Mouse (Mus musculus): ENCODE measurements around the gene Gm10382. TPM values are rescaled to one million over a fixed set of nuclear protein-coding genes. Genes with fewer than 3 reads are reported as not detected.
"Not testable (repeated sequence)": the region's sequence is repeated elsewhere in the genome, so short reads cannot be mapped to it uniquely, and the experiment has no call there.

Gene Gm10382
- total RNA-seq, 2 experiments from 2014 or later, result 0.25 TPM; not detected in 1

DNA sequence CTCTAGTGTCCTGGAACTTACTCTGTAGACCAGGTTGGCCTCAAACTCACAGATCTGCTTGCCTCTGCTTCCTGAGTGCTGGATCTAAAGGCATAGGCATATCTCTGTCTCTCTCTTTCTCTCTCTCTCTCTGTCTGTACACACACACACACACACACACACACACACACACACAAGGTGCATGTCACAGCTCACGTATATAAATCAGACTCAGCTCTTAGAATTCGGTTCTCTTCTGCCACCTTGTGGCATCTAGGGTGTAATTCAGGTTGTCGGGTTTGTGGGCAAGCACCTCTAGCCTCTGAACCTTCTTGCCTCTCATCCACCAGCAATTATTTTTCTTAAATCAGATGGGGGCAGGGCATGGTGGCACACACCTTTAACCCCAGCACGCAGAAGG, 20.6 kb upstream of the Gm10382 start:
- no peak for DNase-seq (ENCODE audit: low spot score in 2 of 2)

DNA sequence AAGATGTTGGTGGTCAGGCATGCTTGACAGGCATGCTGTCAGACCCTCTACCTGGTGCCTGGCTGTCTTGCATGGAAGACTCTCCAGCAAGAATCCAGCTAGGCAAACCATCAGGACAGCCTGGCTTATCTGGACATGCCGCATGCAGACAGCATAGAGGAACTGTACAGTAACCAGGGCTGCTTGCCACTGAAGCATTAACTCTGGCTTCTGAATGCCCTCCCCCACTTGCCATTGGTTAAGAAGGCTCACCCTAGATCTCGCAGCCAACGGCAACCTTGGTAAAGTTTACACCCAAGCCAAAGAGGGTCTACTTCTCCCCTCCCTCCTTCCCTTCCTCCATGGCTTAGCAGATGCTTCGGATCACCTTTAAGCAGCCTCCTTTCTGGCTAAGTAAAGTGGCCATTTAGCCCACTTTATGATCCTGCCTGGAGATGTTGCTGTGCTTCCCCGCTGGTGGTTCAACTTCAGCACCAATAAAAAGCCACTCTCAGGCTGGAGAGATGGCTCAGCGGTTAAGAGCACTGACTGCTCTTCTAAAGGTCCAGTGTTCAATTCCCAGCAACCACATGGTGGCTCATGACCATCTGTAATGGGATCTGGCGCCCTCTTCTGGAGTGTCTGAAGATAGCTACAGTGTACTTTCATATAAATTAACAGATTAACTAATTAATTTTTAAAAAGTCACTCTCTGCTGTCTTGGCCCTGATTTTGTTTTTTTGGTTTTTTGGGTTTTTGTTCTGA, 18.0 kb upstream of the Gm10382 start:
- no peak for DNase-seq (ENCODE audit: low spot score in 2 of 2)

DNA sequence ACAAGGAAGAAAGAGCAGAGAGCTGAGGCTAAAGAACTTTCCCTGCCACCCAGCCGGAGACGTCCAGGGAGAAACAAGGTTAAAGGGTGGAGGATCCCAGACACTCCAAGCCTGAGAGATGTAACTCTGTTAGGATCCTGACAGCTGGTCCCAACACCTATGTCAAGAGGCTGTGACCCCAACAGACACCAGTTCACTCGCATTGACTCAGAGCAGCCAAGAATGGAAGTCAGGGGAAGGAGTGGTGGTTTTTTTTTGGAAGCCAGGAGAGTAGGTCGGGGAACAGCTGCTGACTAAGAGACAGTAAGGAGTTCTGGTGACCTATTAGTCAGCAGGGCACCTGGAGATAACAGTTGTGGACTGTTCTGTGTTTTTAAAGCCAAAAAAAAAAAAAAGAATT, 17.1 kb upstream of the Gm10382 start:
- DNase-seq (ENCODE audit: low spot score in 2 of 2), result no peak

DNA sequence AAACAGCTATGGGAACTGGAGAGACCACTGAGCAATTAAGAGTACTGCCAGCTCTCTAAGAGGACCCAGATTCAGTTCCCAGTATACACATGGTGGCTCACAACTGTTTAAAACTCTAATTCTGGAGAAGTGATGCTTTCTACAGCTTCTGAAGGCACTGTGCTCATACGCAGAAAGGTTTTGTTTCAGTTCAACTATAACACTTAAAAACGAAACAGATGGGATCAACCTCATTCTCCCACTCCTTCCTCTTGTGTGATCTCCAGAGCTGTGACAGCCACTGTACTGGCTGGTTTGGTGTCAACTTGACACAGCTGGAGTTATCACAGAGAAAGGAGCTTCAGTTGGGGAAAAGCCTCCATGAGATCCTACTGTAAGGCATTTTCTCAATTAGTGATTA, 13.3 kb upstream of the Gm10382 start:
- DNase-seq (ENCODE audit: low spot score in 2 of 2), result no peak

DNA sequence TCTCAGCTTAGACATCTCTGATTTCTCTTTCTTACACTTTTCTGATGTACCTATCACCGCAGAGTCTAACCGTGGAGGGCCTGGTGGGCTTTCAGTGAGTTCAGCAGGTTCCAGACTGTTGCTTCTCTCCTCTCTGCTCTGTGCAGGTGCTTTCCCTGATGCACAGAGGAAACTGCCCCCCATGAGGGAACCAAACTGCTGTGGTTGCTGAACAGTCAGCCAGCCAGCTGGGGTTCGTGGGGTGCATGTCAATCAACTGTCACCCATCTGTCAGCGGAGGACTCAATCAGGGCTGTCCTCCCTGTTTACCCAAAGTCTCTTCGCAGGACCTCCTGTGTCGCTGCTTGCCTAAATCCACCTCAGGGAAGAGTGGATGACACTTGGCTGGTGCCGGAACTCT, 11.9 kb upstream of the Gm10382 start:
- DNase-seq (ENCODE audit: low spot score in 2 of 2), result no peak

DNA sequence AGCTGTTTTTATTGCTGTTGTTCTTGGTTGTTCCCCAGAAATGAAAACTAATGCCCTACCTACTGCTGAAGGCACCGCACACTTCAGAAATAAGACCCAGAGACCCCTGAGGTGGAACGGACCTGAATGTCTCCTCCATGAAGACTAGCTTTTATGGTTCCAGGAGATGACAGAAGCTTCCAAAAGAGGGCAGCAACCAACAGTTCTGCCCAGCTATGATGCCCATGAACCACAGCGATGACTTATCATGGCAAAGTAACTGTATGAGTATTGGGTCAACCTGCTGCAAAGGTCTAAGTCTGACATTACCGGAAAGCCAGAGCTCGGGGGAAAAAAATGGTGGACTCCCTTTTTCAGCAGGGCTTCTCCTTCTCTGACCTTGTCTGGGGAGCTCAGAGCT, 10.2 kb upstream of the Gm10382 start:
- no peak for DNase-seq (ENCODE audit: low spot score in 2 of 2)

DNA sequence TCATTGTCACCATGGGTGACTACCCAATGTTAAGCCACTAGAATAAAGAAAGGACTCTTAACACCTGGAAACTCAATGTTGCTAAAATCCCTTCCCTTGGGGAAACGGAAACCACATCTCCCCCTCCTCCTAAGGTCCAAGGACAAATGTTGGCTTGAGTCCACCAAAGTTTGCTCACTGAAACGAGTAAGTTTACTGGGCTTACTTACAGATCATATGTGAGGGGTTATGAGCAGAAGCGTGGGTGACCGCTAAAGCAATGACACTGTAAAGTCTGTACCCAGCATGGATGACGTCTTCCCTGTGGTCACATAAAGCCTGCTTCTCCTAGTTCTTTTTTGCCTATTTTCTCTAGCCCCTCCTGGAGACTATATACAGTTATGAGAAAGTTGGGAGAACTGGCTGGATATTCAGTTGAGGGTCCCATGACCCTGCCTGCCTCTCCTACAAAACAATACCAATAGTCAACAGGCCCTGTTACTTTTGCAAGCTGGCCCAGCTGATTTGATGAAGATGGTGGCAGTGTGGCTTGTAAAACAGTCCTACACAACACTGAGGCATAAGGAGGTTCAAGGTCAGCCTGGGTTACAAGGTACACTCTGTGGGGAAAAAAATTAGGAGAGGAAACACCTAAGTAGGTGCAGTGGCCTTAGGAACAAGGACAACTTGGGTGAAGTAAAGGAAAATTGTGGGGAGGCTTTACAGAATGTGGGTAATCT, 7.0 kb upstream of the Gm10382 start:
- DNase-seq (ENCODE audit: low spot score in 2 of 2), result no peak

DNA sequence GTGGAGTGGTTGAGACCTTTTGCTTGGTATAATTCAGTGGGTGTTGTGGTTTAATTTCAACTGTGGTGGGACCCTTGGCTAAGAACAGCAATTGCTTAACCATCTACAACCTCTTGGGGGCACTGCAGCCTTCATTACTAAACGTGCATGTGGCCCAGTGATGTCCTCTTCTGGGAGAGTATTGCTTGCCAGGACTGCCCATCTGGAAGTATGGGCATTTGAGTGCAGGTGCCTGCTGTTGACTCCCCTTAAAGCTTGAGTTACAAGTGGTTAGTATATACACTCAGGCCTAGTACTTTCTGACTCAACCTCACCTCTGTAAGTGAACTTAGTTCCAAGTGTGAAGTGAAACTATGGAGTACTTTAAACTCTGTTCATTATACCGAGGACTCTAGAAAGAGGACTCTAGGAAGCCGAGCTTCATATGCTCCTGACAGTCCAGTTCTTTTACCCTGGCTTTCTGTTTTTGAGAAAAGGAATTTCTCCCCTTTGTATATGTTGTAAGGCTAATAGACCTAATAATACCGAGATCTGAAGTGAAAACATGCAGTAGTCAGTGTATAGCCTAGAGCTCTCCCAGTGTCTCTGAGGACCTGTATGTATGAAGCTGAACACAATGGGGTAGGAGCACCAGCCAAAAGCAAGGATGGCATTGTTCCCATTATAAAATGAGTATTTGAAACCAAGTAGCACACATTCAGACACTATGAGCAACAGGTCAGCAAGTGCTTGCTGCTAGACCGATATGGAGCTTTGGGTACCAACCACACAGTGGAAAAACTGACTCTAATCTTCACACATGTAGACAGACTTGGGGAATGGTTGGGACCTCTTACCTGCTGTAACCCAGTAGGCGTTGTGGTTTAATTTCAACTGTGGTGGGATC, 6.2 kb upstream of the Gm10382 start:
- no peak for DNase-seq (ENCODE audit: low spot score in 2 of 2)

DNA sequence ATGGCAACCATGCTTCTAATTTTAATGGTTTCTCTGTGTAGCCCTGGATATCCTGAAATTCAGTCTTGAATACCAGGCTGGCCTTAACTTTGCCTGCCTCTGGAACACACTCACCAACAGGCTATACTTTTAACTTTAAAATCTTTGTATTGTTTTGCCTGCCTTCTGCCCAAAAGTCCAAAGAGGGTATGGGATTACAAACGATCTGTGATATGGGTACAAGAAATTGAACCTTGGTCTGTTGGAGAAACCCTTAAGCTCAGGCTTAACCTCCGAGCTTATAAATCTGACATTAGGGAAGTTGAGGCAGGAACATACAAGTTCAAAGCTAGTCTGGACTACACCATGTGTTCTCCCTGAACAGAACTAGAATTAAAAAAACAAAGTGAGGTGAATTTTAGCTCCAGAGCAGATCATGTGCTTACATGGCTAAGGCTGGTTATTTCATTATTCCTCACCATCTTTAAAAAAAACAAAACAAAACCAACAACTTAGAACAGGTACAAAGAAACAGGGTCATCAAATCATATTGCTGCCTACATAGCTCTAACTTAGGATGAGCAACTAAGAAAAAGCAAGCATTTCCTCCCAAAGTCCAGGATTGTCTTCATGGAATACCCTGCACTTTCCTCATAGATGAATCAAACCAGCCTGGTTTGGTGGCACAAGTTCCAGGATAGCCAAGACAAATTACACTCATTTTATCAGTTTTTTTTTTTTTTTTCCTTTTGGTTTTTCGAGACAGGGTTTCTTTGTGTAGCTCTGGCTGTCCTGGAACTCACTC, 5.3 kb upstream of the Gm10382 start:
- no peak for DNase-seq (ENCODE audit: low spot score in 2 of 2)

DNA sequence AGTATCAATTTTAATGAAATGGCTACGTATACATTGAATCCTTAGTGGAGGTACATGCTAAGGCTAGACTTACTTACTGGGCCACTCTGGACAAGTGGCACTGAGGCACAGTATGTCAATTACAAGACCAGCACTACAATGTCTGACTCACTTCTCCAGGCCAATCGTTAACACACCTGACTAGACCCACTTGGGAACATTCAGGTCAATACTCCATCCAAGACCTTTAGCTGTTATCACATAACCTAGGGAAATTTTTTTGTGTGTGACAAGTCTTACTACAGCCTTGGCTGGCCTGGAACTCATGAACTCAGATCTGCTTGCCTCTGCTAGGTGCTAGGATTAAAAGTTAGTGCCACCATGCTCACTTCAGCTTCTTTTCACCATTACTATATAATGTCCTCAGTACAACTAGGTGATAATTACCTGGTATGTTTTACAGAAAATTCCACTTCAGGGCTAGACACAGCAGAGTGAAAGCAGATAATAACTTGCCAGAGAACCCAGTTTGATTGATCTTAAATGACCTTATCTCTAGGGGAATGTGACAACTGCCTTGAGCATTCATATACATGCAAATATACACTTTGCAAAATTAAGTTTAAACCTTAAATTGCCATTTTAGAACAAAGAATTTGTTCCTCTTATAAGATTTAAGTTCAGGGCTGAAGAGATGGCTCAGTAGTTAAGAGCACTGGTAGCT, 4.5 kb upstream of the Gm10382 start:
- DNase-seq (ENCODE audit: low spot score in 2 of 2), result no peak

DNA sequence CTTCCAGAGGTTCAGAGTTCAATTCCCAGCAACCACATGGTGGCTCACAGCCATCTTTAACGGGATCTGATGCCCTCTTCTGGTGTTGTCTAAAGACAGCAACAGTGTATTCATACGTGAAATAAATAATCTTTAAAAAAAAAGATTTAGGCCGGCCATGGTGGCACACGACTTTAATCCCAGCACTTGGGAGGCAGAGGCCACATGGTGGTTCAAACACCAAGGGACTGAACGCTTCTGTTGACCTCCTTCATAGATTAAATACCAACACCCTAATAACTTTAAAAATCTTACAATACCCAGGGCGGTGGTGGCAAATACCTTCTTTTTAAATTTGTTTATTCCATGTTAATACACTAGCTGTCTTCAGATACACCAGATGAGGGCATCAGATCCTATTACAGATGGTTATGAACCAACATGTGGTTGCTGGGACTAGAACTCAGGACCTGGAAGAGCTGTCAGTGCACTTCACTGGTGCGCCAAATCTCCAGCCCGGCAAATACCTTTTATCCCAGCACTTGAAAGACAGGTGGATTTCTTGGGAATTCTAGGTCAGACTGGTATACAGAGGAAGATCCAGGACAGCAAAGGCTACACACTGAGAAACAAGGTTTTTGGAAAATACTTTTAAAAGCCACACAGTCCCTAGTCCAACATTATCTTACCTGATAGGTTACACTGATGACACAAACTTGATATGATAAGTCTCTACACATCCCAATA, 3.7 kb upstream of the Gm10382 start:
- no peak for DNase-seq (ENCODE audit: low spot score in 2 of 2)

DNA sequence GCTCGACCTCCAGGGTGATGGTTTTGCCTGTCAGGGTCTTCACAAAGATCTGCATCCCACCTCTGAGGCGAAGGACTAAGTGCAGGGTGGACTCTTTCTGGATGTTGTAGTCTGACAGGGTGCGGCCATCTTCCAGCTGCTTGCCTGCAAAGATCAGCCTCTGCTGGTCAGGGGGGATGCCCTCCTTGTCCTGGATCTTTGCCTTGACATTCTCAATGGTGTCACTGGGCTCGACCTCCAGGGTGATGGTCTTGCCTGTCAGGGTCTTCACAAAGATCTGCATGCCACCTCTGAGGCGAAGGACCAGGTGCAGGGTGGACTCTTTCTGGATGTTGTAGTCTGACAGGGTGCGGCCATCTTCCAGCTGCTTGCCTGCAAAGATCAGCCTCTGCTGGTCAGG, 1.8 kb upstream of the Gm10382 start:
- DNase-seq (ENCODE audit: low spot score in 2 of 2), result not testable (repeated sequence)

DNA sequence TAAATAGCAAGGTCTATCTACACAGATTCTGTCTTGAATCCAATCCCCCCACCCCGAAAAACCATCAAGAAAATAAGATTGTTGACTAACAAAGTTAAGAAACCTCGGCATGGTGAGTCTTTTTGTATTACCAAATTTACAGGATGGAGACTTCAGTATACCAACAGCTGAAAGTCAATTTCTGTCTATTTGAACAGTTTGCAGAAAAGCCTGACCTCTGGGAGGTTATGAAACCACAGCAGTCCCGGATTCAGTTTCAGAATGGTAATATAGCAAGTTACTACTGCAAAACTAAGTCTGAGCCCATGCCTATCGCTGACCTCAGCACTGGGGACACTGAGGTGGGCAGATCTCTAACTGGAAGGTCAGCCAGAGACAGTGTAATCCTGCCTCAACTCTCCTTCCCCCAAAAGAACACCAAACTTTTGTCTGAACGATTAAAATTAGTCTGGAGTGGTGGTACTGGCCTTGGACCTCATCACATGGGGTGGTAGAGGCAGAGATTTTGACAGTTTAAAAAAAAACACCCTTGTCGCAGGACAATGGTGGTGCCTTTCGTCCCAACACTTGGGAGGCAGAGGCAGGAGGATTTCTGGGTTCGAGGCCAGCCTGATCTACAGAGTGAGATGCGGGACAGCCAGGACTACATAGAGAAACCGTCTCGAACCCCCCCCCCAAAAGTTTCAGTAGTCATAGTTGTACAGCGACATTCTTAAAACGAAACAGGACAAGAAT, 597 bp upstream of the Gm10382 start:
- no peak for DNase-seq (ENCODE audit: low spot score in 2 of 2)

DNA sequence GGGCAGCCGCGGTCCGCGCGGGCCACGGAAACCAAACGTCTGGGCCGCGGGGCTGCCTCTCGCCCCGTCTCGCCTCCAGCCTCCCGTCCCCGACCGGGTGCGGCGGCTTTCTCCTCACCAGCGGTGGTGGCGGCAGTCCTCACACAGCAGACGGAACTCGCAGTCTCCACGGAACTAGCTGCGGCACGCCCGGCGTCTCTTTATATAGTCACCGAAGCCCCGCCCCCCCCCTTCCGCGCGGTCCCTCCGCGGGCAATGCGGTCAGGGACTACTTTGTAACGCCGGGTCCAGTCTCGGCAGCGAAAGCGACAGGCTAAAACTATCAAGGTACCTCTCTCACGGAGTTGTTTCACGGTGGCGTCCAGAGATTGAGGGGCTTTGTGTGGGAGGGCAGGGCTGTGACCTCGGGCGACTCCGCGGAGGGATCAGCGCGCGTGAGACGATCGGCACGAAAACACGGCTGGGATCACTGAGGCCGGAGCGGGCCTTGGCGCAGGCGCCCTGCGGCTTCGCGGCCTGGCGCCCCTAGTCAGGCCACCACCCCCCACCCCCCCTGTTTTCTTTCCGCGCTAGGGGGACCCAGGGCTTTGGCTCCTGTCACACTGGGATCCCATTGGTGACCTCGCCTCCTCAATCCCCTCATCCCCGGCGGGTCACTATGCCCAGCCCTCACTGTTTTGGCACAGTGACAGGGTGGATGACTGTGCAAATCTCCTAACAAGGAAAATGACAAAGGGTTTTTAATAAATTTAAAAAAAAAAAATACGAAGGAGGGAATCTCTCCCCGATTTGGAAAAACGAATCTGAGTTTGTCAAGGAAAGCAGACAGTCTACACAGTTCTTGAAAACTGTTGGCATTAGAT, 688 bp downstream of the Gm10382 start, which contains the start of gene Ubc:
Gene Ubc, minus strand, starts transcription at position 624 of the 863 bp plus-strand sequence.
- peak; percentile 73 to 83 for DNase-seq (ENCODE audit: low spot score in 2 of 2)

DNA sequence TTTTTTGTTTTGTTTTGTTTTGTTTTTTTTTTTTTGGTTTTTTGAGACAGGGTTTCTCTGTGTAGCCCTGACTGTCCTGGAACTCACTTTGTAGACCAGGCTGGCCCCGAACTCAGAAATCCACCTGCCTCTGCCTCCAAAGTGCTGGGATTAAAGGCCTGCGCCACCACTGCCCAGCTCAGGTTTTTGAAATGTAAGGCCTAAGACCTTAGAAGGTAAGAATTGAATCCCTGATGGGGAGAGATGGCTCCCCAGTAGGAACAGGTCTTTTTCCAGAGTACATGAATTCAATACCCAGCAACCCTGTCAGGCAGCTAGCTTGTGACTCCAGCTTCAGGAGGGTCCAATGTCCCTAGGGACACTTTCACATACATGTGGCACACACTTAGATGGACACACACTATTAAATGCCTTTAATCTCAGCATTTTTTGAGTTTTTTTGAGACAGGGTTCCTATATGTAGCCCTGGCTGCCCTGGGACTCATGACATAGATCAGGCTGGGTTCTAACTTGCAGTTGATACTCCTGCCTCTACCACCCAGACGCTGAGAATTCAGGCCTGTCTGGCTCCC, 1.9 kb downstream of the Gm10382 start:
- no peak for DNase-seq (ENCODE audit: low spot score in 2 of 2)

DNA sequence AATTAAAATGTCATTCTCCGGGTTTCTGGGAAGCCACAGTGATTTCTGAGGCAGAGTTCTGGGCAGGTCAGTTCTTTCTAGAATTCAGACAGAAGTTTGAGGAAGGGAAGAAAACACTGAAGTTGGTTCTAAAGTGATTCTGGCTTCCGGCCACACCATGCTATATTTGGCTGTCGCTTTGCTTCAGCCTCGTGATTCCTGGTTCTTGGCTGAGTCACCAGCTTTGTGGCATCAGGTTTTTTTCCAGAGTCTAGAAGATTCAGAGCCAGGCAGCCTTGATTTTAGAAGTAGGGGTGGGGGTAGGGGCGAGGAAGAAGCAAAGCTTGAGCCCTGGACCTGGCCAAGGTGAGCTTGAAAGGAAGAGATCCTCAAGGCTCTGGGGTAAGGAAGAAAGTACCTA, 2.5 kb downstream of the Gm10382 start:
- no peak for DNase-seq (ENCODE audit: low spot score in 2 of 2)

DNA sequence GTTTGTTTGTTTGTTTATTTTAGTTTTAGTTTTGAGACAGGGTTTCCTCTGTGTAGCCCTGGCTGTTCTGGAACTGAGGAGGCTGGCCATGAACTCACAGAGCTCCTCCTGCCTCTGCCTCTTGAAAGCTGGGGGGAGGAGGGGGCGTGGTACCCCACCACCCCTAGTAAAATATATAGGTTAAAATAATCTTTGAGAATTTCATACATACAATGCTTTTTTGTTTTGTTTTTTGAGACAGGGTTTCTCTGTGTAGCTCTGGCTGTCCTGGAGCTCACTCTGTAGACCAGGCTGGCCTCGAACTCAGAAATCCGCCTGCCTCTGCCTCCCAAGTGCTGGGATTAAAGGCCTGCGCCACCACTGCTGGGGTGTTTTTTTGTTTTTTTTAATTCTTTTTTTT, 3.1 kb downstream of the Gm10382 start:
- DNase-seq (ENCODE audit: low spot score in 2 of 2), result not testable (repeated sequence)

DNA sequence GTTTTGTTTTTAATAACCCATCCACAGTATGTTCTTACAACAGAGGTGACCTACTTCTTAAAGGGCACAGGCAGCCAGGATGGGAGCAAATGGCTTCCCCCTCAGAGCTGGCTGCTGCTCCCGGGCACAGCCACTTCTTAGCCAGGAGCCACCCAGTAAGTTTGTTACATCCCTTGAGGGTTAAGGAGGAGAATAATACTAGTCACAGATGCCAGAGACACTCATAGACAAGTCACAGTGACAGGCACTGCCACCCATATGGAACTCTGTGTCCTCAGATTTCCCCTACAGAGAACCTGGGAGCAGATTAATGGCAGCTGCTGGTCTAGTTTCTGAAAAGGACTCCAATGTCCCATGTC, 3.5 kb downstream of the Gm10382 start:
- DNase-seq (ENCODE audit: low spot score in 2 of 2), result no peak

All from adrenal gland, postnatal 4 days (tissue).